In the genomic region with DNA sequence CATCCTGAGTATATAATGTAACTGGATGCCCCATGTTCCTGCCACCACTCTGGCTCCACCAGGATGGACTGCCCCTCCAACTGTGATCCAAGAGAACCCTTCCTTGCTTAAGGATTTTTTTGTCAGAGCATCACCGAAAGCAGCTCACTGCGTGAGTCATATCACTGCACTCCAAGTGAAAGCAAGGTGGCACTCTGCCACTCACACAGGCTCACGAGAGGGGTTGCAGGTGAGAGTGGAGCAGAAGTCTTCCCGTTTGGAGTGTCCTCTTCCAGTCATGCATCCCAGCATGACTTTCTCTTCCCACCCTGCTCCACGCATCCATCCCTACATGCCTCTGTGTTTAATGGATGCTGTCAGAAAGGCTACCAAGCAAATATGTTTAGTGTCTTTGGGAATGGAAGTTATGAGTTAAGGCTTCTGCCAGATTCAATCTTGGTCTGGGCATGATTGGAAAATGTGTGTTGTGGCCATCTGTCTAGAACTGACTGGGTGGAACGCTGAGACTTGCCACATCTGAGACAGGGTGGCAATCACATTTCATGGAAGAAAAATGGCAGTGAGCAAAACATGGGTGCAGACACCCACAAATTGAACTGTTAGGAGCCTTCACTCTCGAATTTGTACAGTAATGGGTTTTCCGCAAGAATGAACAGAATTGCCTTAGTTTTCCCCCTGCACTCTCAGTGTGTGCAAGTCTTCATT, we compare ENCODE assay signal across 23 mouse cellular contexts.
A peak's percentile ranks its signal among the peaks of the same experiment; 100 is the strongest.
DNase-seq lines count a peak whose midpoint lies in the region; ATAC-seq lines count a peak whose summit lies in the region.
"Had no signal": no experiment of that assay in that cellular context is flagged by ENCODE, and none has a peak within 500 bp of the region (broad histone marks: within the 10 kb centered on the region; RNA-seq: fewer than 3 reads in every experiment).

No protein-coding gene starts in this region.

- no peaks in the 10 kb centered on the region for H3K9me3 ChIP-seq in hindbrain, embryonic 12.5 days (replicated peaks)
- H3K9me3 ChIP-seq: hindbrain, embryonic 10.5 days; kidney, embryonic 15.5 days; limb, embryonic 10.5 days; liver, embryonic 15.5 days; lung, embryonic 15.5 days; neural tube, embryonic 12.5 days had no signal

- peak; percentile 58 to 60 for DNase-seq in cerebellum, postnatal 10 days
- DNase-seq in cerebellum, adult 8-10 months, result no peak
- peak; percentile 54 for DNase-seq in heart, adult 11 months
- no peak for DNase-seq in heart, postnatal 14 days
- DNase-seq in right cerebral cortex, adult 18-20 months, result peak; percentile 61
- no peak for DNase-seq in right cerebral cortex, postnatal 10 days (ENCODE audit: low spot score in 2 of 2)
- peak; percentile 52 for DNase-seq in telencephalon, adult 2 months (ENCODE audit: low read depth, low spot score)
- DNase-seq: adrenal gland, postnatal 10 days; embryo, embryonic 11 days; kidney, postnatal 36 days; liver; lung, postnatal 36 days; midbrain, embryonic 14.5 days had no signal

- ATAC-seq in hindbrain, embryonic 12.5 days (ENCODE audit: low FRiP score), result no peak
- ATAC-seq: intestine, postnatal 0 days had no signal

- intact Hi-C loops in heart, postnatal 14 days (cut with DNase I), result no loop called here

- no peak overlapping the region for H3K4me2 ChIP-seq in hindbrain, embryonic 12.5 days (replicated peaks)
- H3K4me2 ChIP-seq: heart, embryonic 11.5 days; kidney, embryonic 15.5 days; liver, embryonic 15.5 days; lung, embryonic 15.5 days; neural tube, embryonic 12.5 days had no signal

- WGBS in hindbrain, embryonic 12.5 days, result 87% methylated on average over 8 of the region's 8 CpGs

- H3K9ac ChIP-seq in hindbrain, embryonic 12.5 days, result no peak overlapping the region
- H3K9ac ChIP-seq: kidney, embryonic 15.5 days; liver, embryonic 15.5 days; lung, embryonic 15.5 days; neural tube, embryonic 12.5 days had no signal

- H3K27me3 ChIP-seq in hindbrain, embryonic 12.5 days, result no peaks in the 10 kb centered on the region
- H3K27me3 ChIP-seq: kidney, embryonic 15.5 days; liver, embryonic 15.5 days; lung, embryonic 15.5 days; megakaryocyte, embryonic 14.5 days; neural tube, embryonic 12.5 days had no signal

- H3K4me3 ChIP-seq in hindbrain, embryonic 12.5 days, result no peak overlapping the region
- H3K4me3 ChIP-seq: hindbrain, embryonic 10.5 days; kidney, embryonic 15.5 days; limb, embryonic 10.5 days; liver, embryonic 15.5 days; lung, embryonic 15.5 days; megakaryocyte, embryonic 14.5 days; neural tube, embryonic 12.5 days had no signal

- H3K27ac ChIP-seq in hindbrain, embryonic 12.5 days, result no peak overlapping the region
- H3K27ac ChIP-seq: hindbrain, embryonic 10.5 days; kidney, embryonic 15.5 days; limb, embryonic 10.5 days; liver, embryonic 15.5 days; lung, embryonic 15.5 days; neural tube, embryonic 12.5 days had no signal

- peaks cover 5% of the 10 kb centered on the region for H3K4me1 ChIP-seq in hindbrain, embryonic 12.5 days
- H3K4me1 ChIP-seq: hindbrain, embryonic 10.5 days; kidney, embryonic 15.5 days; limb, embryonic 10.5 days; liver, embryonic 15.5 days; lung, embryonic 15.5 days; megakaryocyte, embryonic 14.5 days; neural tube, embryonic 12.5 days had no signal

- no peaks in the 10 kb centered on the region for H3K36me3 ChIP-seq in hindbrain, embryonic 12.5 days
- H3K36me3 ChIP-seq: hindbrain, embryonic 10.5 days; kidney, embryonic 15.5 days; limb, embryonic 10.5 days; liver, embryonic 15.5 days; lung, embryonic 15.5 days; neural tube, embryonic 12.5 days had no signal

Comparison
In these comparisons a context has a peak if more than half of its experiments do, and no peak if none do; other contexts are left out.
1. DNase-seq: peak in cerebellum, postnatal 10 days (2 of 2), heart, adult 11 months (single experiment), right cerebral cortex, adult 18-20 months (single experiment) and telencephalon, adult 2 months (single experiment); none in cerebellum, adult 8-10 months (single experiment), heart, postnatal 14 days (0 of 2) and right cerebral cortex, postnatal 10 days (0 of 2).